Mouse (Mus musculus): ENCODE results near the gene Cog6. TPM values are rescaled to one million over a fixed set of nuclear protein-coding genes. Genes with fewer than 3 reads are reported as not detected.

The Cog6 gene
- 39.3 and 39.9 TPM in 2 replicates for polyA plus RNA-seq (2016; fragmentation: Nextera tagmentation; extraction: Ambion mirVana)

GRCm38 (mm10) chr3:53016436-53017340 lies at the start of gene Cog6:
TSS of gene Cog6 (minus strand) at chr3:53017237.
- Histone ChIP-seq H3K9me3 (no peaks in the 10 kb centered on the region), H3K4me3 (peak within 1 kb of the TSS; percentile 84), H3K27ac (peak within 1 kb of the TSS; percentile 89), H3K36me3 (peaks cover 23% of the 10 kb centered on the region), H3K27me3 (ENCODE audit: insufficient read depth, poor library complexity, severe bottlenecking) (no peaks in the 10 kb centered on the region), H3K4me1 (replicated peaks) (peaks cover 12% of the 10 kb centered on the region)
- WGBS, result 6% methylated on average over 53 of the region's 53 CpGs
- DNase-seq (ENCODE audit: low spot score), result peak; percentile 88

GRCm38 (mm10) chr3:53066095-53066372 lies 49.0 kb upstream of the Cog6 start:
- H3K4me1 ChIP-seq (replicated peaks), result no peaks in the 10 kb centered on the region
- WGBS, result 80% methylated on average over 4 of the region's 4 CpGs
- no peak for DNase-seq (ENCODE audit: low spot score)
- no peaks in the 10 kb centered on the region for H3K27me3 ChIP-seq (ENCODE audit: insufficient read depth, poor library complexity, severe bottlenecking)
- no peak overlapping the region for H3K4me3 ChIP-seq
- H3K27ac ChIP-seq, result 0 out of 2 replicates have a peak overlapping the region, but pooled peaks have one; percentile 30
- H3K36me3 ChIP-seq, result peaks cover 3% of the 10 kb centered on the region; the same call in 1 of the 2 replicates
- no peaks in the 10 kb centered on the region for H3K9me3 ChIP-seq

- 88% methylated on average over 13 of the region's 13 CpGs for WGBS
- Histone ChIP-seq H3K4me1 (replicated peaks) (no peaks in the 10 kb centered on the region), H3K27me3 (ENCODE audit: insufficient read depth, poor library complexity, severe bottlenecking) (no peaks in the 10 kb centered on the region), H3K9me3 (no peaks in the 10 kb centered on the region), H3K27ac (0 out of 2 replicates have a peak overlapping the region, but pooled peaks have one; percentile 30), H3K36me3 (peaks cover 3% of the 10 kb centered on the region; the same call in 1 of the 2 replicates), H3K4me3 (no peak overlapping the region)
- no peak for DNase-seq (ENCODE audit: low spot score)
Observed at GRCm38 (mm10) chr3:53065267-53066094, 48.4 kb upstream of the Cog6 start.

- 70% methylated on average over 13 of the region's 13 CpGs for whole genome bisulfite sequencing
- no peak overlapping the region for H3K27ac ChIP-seq
- peaks cover 3% of the 10 kb centered on the region; the same call in 1 of the 2 replicates for H3K36me3 ChIP-seq
- DNase-seq (ENCODE audit: low spot score), result no peak
- H3K27me3 ChIP-seq (ENCODE audit: insufficient read depth, poor library complexity, severe bottlenecking), result no peaks in the 10 kb centered on the region
- H3K4me1 ChIP-seq (replicated peaks), result no peaks in the 10 kb centered on the region
- H3K4me3 ChIP-seq, result no peak overlapping the region
- H3K9me3 ChIP-seq, result no peaks in the 10 kb centered on the region
Observed at GRCm38 (mm10) chr3:53063423-53064147, 46.5 kb upstream of the Cog6 start.

GRCm38 (mm10) chr3:53059959-53060358 lies 42.9 kb upstream of the Cog6 start:
- Histone ChIP-seq H3K36me3 (no peaks in the 10 kb centered on the region), H3K27ac (no peak overlapping the region), H3K4me1 (replicated peaks) (peaks cover 6% of the 10 kb centered on the region), H3K27me3 (ENCODE audit: insufficient read depth, poor library complexity, severe bottlenecking) (no peaks in the 10 kb centered on the region), H3K9me3 (no peaks in the 10 kb centered on the region), H3K4me3 (no peak overlapping the region)
- 83% methylated on average over 2 of the region's 2 CpGs for WGBS
- no peak for DNase-seq (ENCODE audit: low spot score)

- Histone ChIP-seq H3K9me3 (no peaks in the 10 kb centered on the region), H3K36me3 (no peaks in the 10 kb centered on the region), H3K4me3 (no peak overlapping the region), H3K27ac (no peak overlapping the region), H3K27me3 (ENCODE audit: insufficient read depth, poor library complexity, severe bottlenecking) (no peaks in the 10 kb centered on the region), H3K4me1 (replicated peaks) (peaks cover 27% of the 10 kb centered on the region)
- no peak for DNase-seq (ENCODE audit: low spot score)
- WGBS, result 89% methylated on average over 10 of the region's 10 CpGs
Observed at GRCm38 (mm10) chr3:53056430-53056829, 39.4 kb upstream of the Cog6 start.

GRCm38 (mm10) chr3:53052385-53052784 lies 35.3 kb upstream of the Cog6 start:
- H3K27me3 ChIP-seq (ENCODE audit: insufficient read depth, poor library complexity, severe bottlenecking), result no peaks in the 10 kb centered on the region
- peaks cover 29% of the 10 kb centered on the region for H3K4me1 ChIP-seq (replicated peaks)
- no peaks in the 10 kb centered on the region for H3K9me3 ChIP-seq
- no peak overlapping the region for H3K27ac ChIP-seq
- no peaks in the 10 kb centered on the region for H3K36me3 ChIP-seq
- DNase-seq (ENCODE audit: low spot score), result no peak
- H3K4me3 ChIP-seq, result no peak overlapping the region
- WGBS, result 37% methylated on average over 8 of the region's 8 CpGs

GRCm38 (mm10) chr3:53046371-53046770 lies 29.3 kb upstream of the Cog6 start:
- H3K4me1 ChIP-seq (replicated peaks), result peaks cover 35% of the 10 kb centered on the region
- H3K9me3 ChIP-seq, result no peaks in the 10 kb centered on the region
- 84% methylated on average over 6 of the region's 6 CpGs for WGBS
- 0 out of 2 replicates have a peak, but pooled peaks cover 6% of the 10 kb centered on the region for H3K36me3 ChIP-seq
- no peak overlapping the region for H3K4me3 ChIP-seq
- H3K27me3 ChIP-seq (ENCODE audit: insufficient read depth, poor library complexity, severe bottlenecking), result peaks cover 13% of the 10 kb centered on the region; the same call in 1 of the 2 replicates
- DNase-seq (ENCODE audit: low spot score), result no peak
- H3K27ac ChIP-seq, result no peak overlapping the region

- no peaks in the 10 kb centered on the region for H3K9me3 ChIP-seq
- WGBS, result 88% methylated on average over 4 of the region's 4 CpGs
Observed at GRCm38 (mm10) chr3:53045697-53046096, 28.7 kb upstream of the Cog6 start.

GRCm38 (mm10) chr3:53044682-53045299 lies 27.8 kb upstream of the Cog6 start:
- H3K36me3 ChIP-seq, result 0 out of 2 replicates have a peak, but pooled peaks cover 6% of the 10 kb centered on the region
- H3K4me3 ChIP-seq, result peak overlapping the region; percentile 14
- no peaks in the 10 kb centered on the region for H3K9me3 ChIP-seq
- H3K27me3 ChIP-seq (ENCODE audit: insufficient read depth, poor library complexity, severe bottlenecking), result peaks cover 21% of the 10 kb centered on the region
- no peak for DNase-seq (ENCODE audit: low spot score)
- no peak overlapping the region for H3K27ac ChIP-seq
- WGBS, result 83% methylated on average over 11 of the region's 11 CpGs
- H3K4me1 ChIP-seq (replicated peaks), result peaks cover 43% of the 10 kb centered on the region

More at GRCm38 (mm10) chr3:53045697-53046096, 28.7 kb upstream of the Cog6 start:
- H3K27me3 ChIP-seq (ENCODE audit: insufficient read depth, poor library complexity, severe bottlenecking), result peaks cover 13% of the 10 kb centered on the region; the same call in 1 of the 2 replicates
- H3K27ac ChIP-seq, result no peak overlapping the region
- 0 out of 2 replicates have a peak, but pooled peaks cover 6% of the 10 kb centered on the region for H3K36me3 ChIP-seq
- no peak for DNase-seq (ENCODE audit: low spot score)
- H3K4me1 ChIP-seq (replicated peaks), result peaks cover 40% of the 10 kb centered on the region
- H3K4me3 ChIP-seq, result no peak overlapping the region

- no peaks in the 10 kb centered on the region for H3K9me3 ChIP-seq
- H3K36me3 ChIP-seq, result 0 out of 2 replicates have a peak, but pooled peaks cover 6% of the 10 kb centered on the region
- WGBS, result 72% methylated on average over 7 of the region's 7 CpGs
- H3K27me3 ChIP-seq (ENCODE audit: insufficient read depth, poor library complexity, severe bottlenecking), result peaks cover 23% of the 10 kb centered on the region
- peak overlapping the region; percentile 14 for H3K4me3 ChIP-seq
- H3K4me1 ChIP-seq (replicated peaks), result peaks cover 43% of the 10 kb centered on the region
- no peak overlapping the region for H3K27ac ChIP-seq
- no peak for DNase-seq (ENCODE audit: low spot score)
Observed at GRCm38 (mm10) chr3:53044238-53044637, 27.2 kb upstream of the Cog6 start.

Measured in hindbrain, embryonic 10.5 days (tissue).